Mouse (Mus musculus): ENCODE data around the gene Litaf. TPM values are rescaled to one million over a fixed set of nuclear protein-coding genes. Genes with fewer than 3 reads are reported as not detected.
"Not testable (repeated sequence)": the region's sequence is repeated elsewhere in the genome, so short reads cannot be mapped to it uniquely, and the experiment has no call there.

Gene Litaf
- polyA plus RNA-seq, 1 experiment from 2014 or later = 137 TPM

DNA sequence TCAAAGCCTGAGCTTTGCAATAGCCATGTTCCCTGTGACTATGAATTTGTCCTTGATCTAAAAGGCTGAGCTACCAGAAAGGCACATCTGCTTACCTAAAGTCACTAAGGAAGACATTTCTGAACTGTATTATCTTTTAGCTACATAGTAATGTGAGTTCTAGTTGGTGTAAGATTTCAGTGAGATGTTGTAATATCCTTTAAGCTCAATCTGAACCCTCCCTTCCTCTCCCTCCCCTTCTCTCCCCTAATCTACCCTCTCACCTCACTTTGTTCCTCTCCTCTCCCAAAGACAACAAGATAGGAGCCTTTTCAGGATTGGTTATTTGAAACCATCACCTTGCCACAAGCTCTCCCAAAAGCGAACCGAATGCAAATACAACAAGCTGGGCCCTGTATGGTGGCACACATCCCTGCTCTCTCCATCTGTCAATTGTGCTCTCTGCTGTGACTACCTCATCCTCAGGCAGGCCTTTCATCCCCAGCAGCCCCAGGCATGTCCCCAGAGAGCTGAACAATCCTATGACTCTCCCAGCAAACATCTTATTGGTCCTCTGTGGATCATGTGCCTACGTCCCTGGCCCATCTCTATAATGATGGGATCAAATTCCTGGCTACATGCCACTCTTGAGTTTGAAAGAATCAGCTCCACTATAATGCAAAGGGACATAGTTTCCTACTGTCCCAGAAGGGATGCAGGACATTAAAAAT, 44.4 kb downstream of the Litaf start:
- ATAC-seq (replicated peaks; ENCODE audit: low FRiP score, low read depth) (no peak; the same call in 1 of the 2 replicates), DNase-seq (ENCODE audit: low spot score) (no peak)
- Histone ChIP-seq H3K4me1 (replicated peaks; ENCODE audit: insufficient read depth, low read length) (no peaks in the 10 kb centered on the region; the same call in 1 of the 2 replicates), H3K36me3 (ENCODE audit: insufficient read depth, low read length) (no peaks in the 10 kb centered on the region), H3K9me3 (replicated peaks; ENCODE audit: low read length) (no peaks in the 10 kb centered on the region), H3K4me3 (replicated peaks; ENCODE audit: low read depth, low read length) (no peak overlapping the region), H3K9ac (ENCODE audit: low read depth, low read length) (no peak overlapping the region), H3K27ac (no peak overlapping the region), H3K4me2 (ENCODE audit: low read length) (no peak overlapping the region), H3K27me3 (ENCODE audit: insufficient read depth, low read length) (no peaks in the 10 kb centered on the region)
- no peak for TF ChIP-seq CTCF (IDR thresholded peaks at IDR 0.05; ENCODE audit: low read depth)
- WGBS = 52% methylated on average over 3 of the region's 3 CpGs

GRCm38 (mm10) chr16:11017807-11018595, 48.0 kb downstream of the Litaf start:
- no peak overlapping the region for H3K4me2 ChIP-seq (ENCODE audit: low read length)

GRCm38 (mm10) chr16:11016353-11016752, 49.6 kb downstream of the Litaf start:
- no peaks in the 10 kb centered on the region for H3K27me3 ChIP-seq (ENCODE audit: insufficient read depth, low read length)
- H3K9ac ChIP-seq (ENCODE audit: low read depth, low read length) = no peak overlapping the region
- WGBS = 71% methylated on average over 4 of the region's 4 CpGs
- no peak overlapping the region for H3K4me2 ChIP-seq (ENCODE audit: low read length)
- TF ChIP-seq CTCF (IDR thresholded peaks at IDR 0.05; ENCODE audit: low read depth) = no peak
- no peak for ATAC-seq (replicated peaks; ENCODE audit: low FRiP score, low read depth)
- no peaks in the 10 kb centered on the region for H3K36me3 ChIP-seq (ENCODE audit: insufficient read depth, low read length)
- H3K27ac ChIP-seq = no peak overlapping the region
- H3K4me1 ChIP-seq (replicated peaks; ENCODE audit: insufficient read depth, low read length) = peaks cover 10% of the 10 kb centered on the region; the same call in 1 of the 2 replicates
- no peak for DNase-seq (ENCODE audit: low spot score)
- H3K4me3 ChIP-seq (replicated peaks; ENCODE audit: low read depth, low read length) = no peak overlapping the region
- no peaks in the 10 kb centered on the region for H3K9me3 ChIP-seq (replicated peaks; ENCODE audit: low read length)

More at GRCm38 (mm10) chr16:11017807-11018595, 48.0 kb downstream of the Litaf start:
- Histone ChIP-seq H3K4me1 (replicated peaks; ENCODE audit: insufficient read depth, low read length) (no peaks in the 10 kb centered on the region; the same call in 1 of the 2 replicates), H3K36me3 (ENCODE audit: insufficient read depth, low read length) (no peaks in the 10 kb centered on the region), H3K9me3 (replicated peaks; ENCODE audit: low read length) (no peaks in the 10 kb centered on the region), H3K27ac (no peak overlapping the region), H3K4me3 (replicated peaks; ENCODE audit: low read depth, low read length) (no peak overlapping the region), H3K9ac (ENCODE audit: low read depth, low read length) (no peak overlapping the region), H3K27me3 (ENCODE audit: insufficient read depth, low read length) (no peaks in the 10 kb centered on the region)
- peak; percentile 55; the same call in 1 of the 2 replicates for ATAC-seq (replicated peaks; ENCODE audit: low FRiP score, low read depth)
- no peak for TF ChIP-seq CTCF (IDR thresholded peaks at IDR 0.05; ENCODE audit: low read depth)
- peak; percentile 53 for DNase-seq (ENCODE audit: low spot score)
- WGBS = 43% methylated on average over 11 of the region's 11 CpGs

DNA sequence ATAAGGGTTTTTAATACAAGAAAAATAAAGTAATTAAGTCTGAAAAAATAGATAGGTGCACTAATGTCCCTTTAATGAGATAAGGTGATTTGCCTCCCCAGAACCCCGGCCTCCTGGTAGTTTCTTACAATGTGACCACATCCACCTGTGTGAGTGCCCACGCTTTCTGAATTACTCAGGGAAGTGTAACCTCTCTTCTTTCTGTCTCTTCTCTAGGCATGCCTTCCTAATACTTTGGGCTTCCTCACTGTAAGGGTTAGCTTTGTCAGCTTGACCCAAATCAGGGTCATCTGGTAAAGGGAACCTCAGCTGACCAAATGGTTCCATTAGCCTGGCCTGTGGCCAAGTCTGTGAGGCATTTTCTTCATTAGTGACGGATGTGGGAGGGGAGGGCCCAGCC, 51.5 kb downstream of the Litaf start:
- H3K9ac ChIP-seq (ENCODE audit: low read depth, low read length) = no peak overlapping the region
- no peaks in the 10 kb centered on the region for H3K36me3 ChIP-seq (ENCODE audit: insufficient read depth, low read length)
- H3K4me1 ChIP-seq (replicated peaks; ENCODE audit: insufficient read depth, low read length) = peaks cover 10% of the 10 kb centered on the region; the same call in 1 of the 2 replicates
- WGBS = 77% methylated on average over 3 of the region's 3 CpGs
- H3K4me3 ChIP-seq (replicated peaks; ENCODE audit: low read depth, low read length) = no peak overlapping the region
- DNase-seq (ENCODE audit: low spot score) (no peak), ATAC-seq (replicated peaks; ENCODE audit: low FRiP score, low read depth) (no peak)
- no peak overlapping the region for H3K27ac ChIP-seq
- no peaks in the 10 kb centered on the region for H3K27me3 ChIP-seq (ENCODE audit: insufficient read depth, low read length)
- no peaks in the 10 kb centered on the region for H3K9me3 ChIP-seq (replicated peaks; ENCODE audit: low read length)
- no peak overlapping the region for H3K4me2 ChIP-seq (ENCODE audit: low read length)
- TF ChIP-seq CTCF (IDR thresholded peaks at IDR 0.05; ENCODE audit: low read depth) = no peak

- peaks cover 18% of the 10 kb centered on the region for H3K4me1 ChIP-seq (replicated peaks; ENCODE audit: insufficient read depth, low read length)
- not testable (repeated sequence) for H3K36me3 ChIP-seq (ENCODE audit: insufficient read depth, low read length); ATAC-seq (replicated peaks; ENCODE audit: low FRiP score, low read depth); H3K27me3 ChIP-seq (ENCODE audit: insufficient read depth, low read length); H3K27ac ChIP-seq; H3K4me2 ChIP-seq (ENCODE audit: low read length); DNase-seq (ENCODE audit: low spot score); H3K4me3 ChIP-seq (replicated peaks; ENCODE audit: low read depth, low read length); H3K9me3 ChIP-seq (replicated peaks; ENCODE audit: low read length); H3K9ac ChIP-seq (ENCODE audit: low read depth, low read length)
- WGBS = 91% methylated on average over 12 of the region's 19 CpGs
Measured at GRCm38 (mm10) chr16:11013464-11014147, 52.4 kb downstream of the Litaf start.
